Mouse (Mus musculus) CH12.LX (cell line): ENCODE measurements around the gene Gm28845. TPM values are rescaled to one million over a fixed set of nuclear protein-coding genes. Genes with fewer than 3 reads are reported as not detected.

ENCODE experiments used
- DNase-seq: peaks from one replicate; pipeline ENCODE4 v3.0.0-alpha.2; 2013; ENCODE audit errors: extremely low read depth
- H3K27ac ChIP-seq: 2 replicates; pipeline ENCODE4 v1.5.1; 2012; ENCODE audit warnings: low read depth, mild to moderate bottlenecking, control low read depth, moderate library complexity; ENCODE audit not compliant: insufficient read depth
- H3K27me3 ChIP-seq: replicated peaks from 2 replicates; pipeline ENCODE3; 2012; ENCODE audit warnings: inconsistent platforms
- H3K36me3 ChIP-seq, 2 experiments: replicated peaks in 1 of 2; 2 replicates each; pipeline versions ENCODE3 to v1.6.1; 2012; ENCODE audit warnings: inconsistent platforms in 1 of 2, low read length in 1 of 2, mild to moderate bottlenecking in 1 of 2, mixed read lengths in 1 of 2, moderate library complexity in 1 of 2; ENCODE audit not compliant: control insufficient read depth in 1 of 2, insufficient read depth in 1 of 2
- H3K4me1 ChIP-seq, 2 experiments: 2 replicates each; pipeline ENCODE4 v1.6.1; 2012; ENCODE audit warnings: inconsistent platforms in 1 of 2, moderate library complexity in 1 of 2; ENCODE audit not compliant: insufficient read depth in 2 of 2, control insufficient read depth in 1 of 2
- H3K4me2 ChIP-seq: 2 replicates; pipeline ENCODE4 v1.6.1; 2012; ENCODE audit warnings: low read depth, mild to moderate bottlenecking, control low read depth; ENCODE audit not compliant: poor library complexity, insufficient read depth, severe bottlenecking
- H3K4me3 ChIP-seq, 3 experiments: fragments of 150-350 bp in 1 of 3; sonication (generic) in 1 of 3; replicated peaks in 1 of 3; 2 replicates each; pipeline versions ENCODE3 to v1.5.1; 2011 to 2012; ENCODE audit warnings: low read depth in 2 of 3, low read length in 2 of 3, mild to moderate bottlenecking in 2 of 3, moderate library complexity in 2 of 3, control low read depth in 1 of 3, improper control_type of control experiment in 1 of 3, inconsistent platforms in 1 of 3, mixed read lengths in 1 of 3; ENCODE audit not compliant: poor library complexity in 1 of 3
- H3K79me2 ChIP-seq: replicated peaks from 2 replicates; pipeline ENCODE4 v1.6.1; 2012; ENCODE audit warnings: mild to moderate bottlenecking, moderate library complexity; ENCODE audit not compliant: control insufficient read depth, poor library complexity, insufficient read depth, severe bottlenecking; ENCODE audit errors: extremely low read depth
- H3K9ac ChIP-seq: 2 replicates; pipeline ENCODE4 v1.6.1; 2012; ENCODE audit warnings: low read depth, mild to moderate bottlenecking, control low read depth, moderate library complexity; ENCODE audit not compliant: insufficient read depth
- H3K9me3 ChIP-seq: replicated peaks from 2 replicates; pipeline ENCODE3; 2012; ENCODE audit warnings: low read length, inconsistent platforms, mixed read lengths
- E2F4 ChIP-seq: IDR thresholded peaks from 2 replicates; pipeline ENCODE4 v1.6.1; 2011; ENCODE audit warnings: low read depth, low read length, improper control_type of control experiment; ENCODE audit not compliant: insufficient replicate concordance
- EP300 ChIP-seq: IDR thresholded peaks from 2 replicates; pipeline ENCODE4 v1.6.1; 2011; ENCODE audit warnings: low read length, improper control_type of control experiment
- GABPA ChIP-seq: IDR thresholded peaks from 2 replicates; pipeline ENCODE4 v1.6.1; 2012; ENCODE audit warnings: low read depth, low read length, improper control_type of control experiment, inconsistent platforms; ENCODE audit not compliant: insufficient replicate concordance
- HCFC1 ChIP-seq: IDR thresholded peaks from 2 replicates; pipeline ENCODE4 v1.6.1; 2012; ENCODE audit warnings: low read depth, mild to moderate bottlenecking, inconsistent platforms, low read length, improper control_type of control experiment
- MAZ ChIP-seq: IDR thresholded peaks from 2 replicates; pipeline ENCODE4 v1.6.1; 2012; ENCODE audit warnings: low read depth, mild to moderate bottlenecking, inconsistent platforms, low read length, improper control_type of control experiment, moderate library complexity
- MXI1 ChIP-seq: IDR thresholded peaks from 2 replicates; pipeline ENCODE4 v1.6.1; 2011; ENCODE audit warnings: mild to moderate bottlenecking, low read depth, low read length, improper control_type of control experiment
- PAX5 ChIP-seq: IDR thresholded peaks from 2 replicates; pipeline ENCODE4 v1.6.1; 2012; ENCODE audit warnings: low read length, inconsistent platforms, mixed read lengths
- POLR2A ChIP-seq: IDR thresholded peaks from 2 replicates; pipeline ENCODE4 v1.6.1; 2011; ENCODE audit warnings: low read depth, mild to moderate bottlenecking, improper control_type of control experiment, low read length
- RAD21 ChIP-seq: IDR thresholded peaks from 2 replicates; pipeline ENCODE4 v1.6.1; 2011; ENCODE audit warnings: low read depth, mild to moderate bottlenecking, low read length, improper control_type of control experiment, moderate library complexity
- SMC3 ChIP-seq: IDR thresholded peaks from 2 replicates; pipeline ENCODE4 v1.6.1; 2011; ENCODE audit warnings: low read depth, low read length, improper control_type of control experiment
- TCF12 ChIP-seq: IDR thresholded peaks from 2 replicates; pipeline ENCODE4 v1.6.1; 2014; ENCODE audit warnings: low read depth, mild to moderate bottlenecking, inconsistent platforms, low read length, improper control_type of control experiment
- USF1 ChIP-seq: IDR thresholded peaks from 2 replicates; pipeline ENCODE4 v1.6.1; 2014; ENCODE audit warnings: low read depth, mild to moderate bottlenecking, inconsistent platforms, low read length, improper control_type of control experiment
- USF2 ChIP-seq: conservative IDR thresholded peaks from 2 replicates; pipeline ENCODE4 v1.6.1; 2011; ENCODE audit warnings: low read depth, low read length, improper control_type of control experiment
- ZC3H11A ChIP-seq: IDR thresholded peaks from 2 replicates; pipeline ENCODE4 v1.6.1; 2012; ENCODE audit warnings: low read depth, mild to moderate bottlenecking, inconsistent platforms, low read length, improper control_type of control experiment
- ZMIZ1 ChIP-seq: IDR thresholded peaks from 2 replicates; pipeline ENCODE4 v1.6.1; 2012; ENCODE audit warnings: low read depth, mild to moderate bottlenecking, inconsistent platforms, low read length, improper control_type of control experiment
- ZNF384 ChIP-seq: IDR thresholded peaks from 2 replicates; pipeline ENCODE4 v1.6.1; 2012; ENCODE audit warnings: low read depth, low read length, improper control_type of control experiment, inconsistent platforms
- dilution Hi-C: fragments of 300-500 bp; cut with MboI; formaldehyde crosslinking; loops from 2 replicates; pipeline ENCODE4 v1.14.3; 2020; ENCODE audit warnings: low sequenced_read_pairs; ENCODE audit not compliant: extremely low pct_unique_long_range_greater_than_20kb, extremely low pct_ligation_motif_present
- in situ Hi-C: fragments of 300-500 bp; cut with MboI; formaldehyde crosslinking; loops from 3 replicates; pipeline ENCODE4 v1.14.3; 2019; ENCODE audit warnings: low sequenced_read_pairs, low pct_ligation_motif_present, low pct_unique_long_range_greater_than_20kb, mixed read lengths
- polyA plus RNA-seq: library from polyadenylated mRNA; unstranded; fragments of >175 nt; gene quantifications from 2 replicates; pipeline ENCODE4 v1.2.1, GENCODE M21; 2012; ENCODE audit warnings: low read depth; ENCODE audit not compliant: insufficient read length
- total RNA-seq, 2 experiments: library from RNA; depleted of rRNA; stranded (reverse); fragments of 300-350 nt in 1 of 2; fragments of >200 nt in 1 of 2; gene quantifications; 2 replicates each; pipeline ENCODE4 v1.2.3; 2012 to 2014

Gene Gm28845
- total and polyA plus RNA-seq, 3 experiments: not detected

DNA sequence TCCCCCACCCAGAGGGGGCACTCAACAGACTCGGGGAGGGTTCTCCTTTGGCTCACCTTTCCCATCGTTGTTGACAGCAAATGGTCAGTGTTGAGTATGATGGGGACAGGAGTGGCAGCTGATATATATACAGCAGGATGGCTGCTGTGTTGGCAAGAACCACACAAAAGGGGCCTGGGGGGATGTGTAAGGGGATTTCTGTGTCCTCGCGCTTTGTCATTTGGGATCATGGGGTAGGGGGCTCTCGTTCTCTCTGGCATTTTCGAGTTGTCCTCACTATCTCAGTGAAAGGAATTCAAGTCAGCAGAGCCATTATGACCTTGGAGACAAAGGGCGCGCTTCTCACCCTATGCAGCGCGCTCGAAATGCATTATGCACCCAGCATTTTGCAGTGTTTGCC lies 16.1 kb downstream of the Gm28845 start, which contains the start of gene Cryga:
TSS of gene Cryga (minus strand) at position 101 of the 400 bp plus-strand sequence.
- H3K36me3 ChIP-seq: no peaks in the 10 kb centered on the region
- in situ Hi-C loops: no loop called here
- H3K4me3 ChIP-seq: no peak within 1 kb of the TSS
- H3K27me3 ChIP-seq: no peaks in the 10 kb centered on the region
- 0 out of 4 replicates have a peak, but pooled peaks cover 0 to 5% of the 10 kb centered on the region in 2 experiments for H3K4me1 ChIP-seq
- DNase-seq: no peak
- TF ChIP-seq PAX5 (no peak), ZNF384 (no peak), ZMIZ1 (no peak), USF1 (no peak), USF2 (no peak), MXI1 (no peak), POLR2A (no peak), TCF12 (no peak)
- no peak within 1 kb of the TSS for H3K27ac ChIP-seq
- no peak within 1 kb of the TSS for H3K9ac ChIP-seq
- no peaks in the 10 kb centered on the region for H3K79me2 ChIP-seq
- dilution Hi-C loops: no loop called here
- H3K9me3 ChIP-seq: no peaks in the 10 kb centered on the region
- no peak within 1 kb of the TSS for H3K4me2 ChIP-seq

DNA sequence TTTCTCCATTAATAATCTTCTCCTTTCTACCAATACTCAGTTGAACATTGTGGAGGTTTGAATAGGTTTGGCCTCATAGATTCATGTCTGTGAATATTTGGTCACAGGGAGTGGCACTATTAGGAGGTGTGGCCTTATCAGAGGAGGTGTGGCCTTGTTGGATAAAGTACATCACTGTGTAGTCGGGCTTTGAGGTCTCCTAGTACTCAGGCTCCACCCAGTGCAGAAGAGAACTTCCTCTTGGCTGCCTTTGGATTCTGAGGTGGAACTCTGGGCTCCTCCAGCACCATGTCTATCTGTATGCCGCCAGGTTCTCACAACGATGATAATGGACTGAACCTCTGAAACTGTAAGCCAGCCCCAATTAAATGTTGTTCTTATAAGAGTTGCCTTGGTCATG lies 22.4 kb downstream of the Gm28845 start:
- H3K9me3 ChIP-seq: no peaks in the 10 kb centered on the region
- H3K4me1 ChIP-seq: no peaks in the 10 kb centered on the region
- in situ Hi-C loops: no loop called here
- no peak for DNase-seq
- H3K4me2 ChIP-seq: no peak overlapping the region
- no peak overlapping the region for H3K4me3 ChIP-seq
- no peak overlapping the region for H3K27ac ChIP-seq
- H3K36me3 ChIP-seq: no peaks in the 10 kb centered on the region
- H3K79me2 ChIP-seq: no peaks in the 10 kb centered on the region
- TF ChIP-seq ZNF384: no peak
- TF ChIP-seq ZMIZ1: no peak
- TF ChIP-seq GABPA: no peak
- no peak for TF ChIP-seq EP300
- no peak for TF ChIP-seq ZC3H11A
- TF ChIP-seq TCF12: no peak
- TF ChIP-seq E2F4: no peak
- no peak for TF ChIP-seq RAD21
- no peak for TF ChIP-seq PAX5
- TF ChIP-seq HCFC1: no peak
- TF ChIP-seq MAZ: no peak
- no peak for TF ChIP-seq SMC3
- H3K27me3 ChIP-seq: no peaks in the 10 kb centered on the region
- no peak overlapping the region for H3K9ac ChIP-seq
- dilution Hi-C loops: no loop called here
